Mouse (Mus musculus): ENCODE data around the gene Spata25. TPM values are rescaled to one million over a fixed set of nuclear protein-coding genes. Genes with fewer than 3 reads are reported as not detected.
"Not testable (repeated sequence)": the region's sequence is repeated elsewhere in the genome, so short reads cannot be mapped to it uniquely, and the experiment has no call there.

The Spata25 gene
- polyA plus RNA-seq (2016; fragmentation: Nextera tagmentation; extraction: Ambion mirVana), result not detected in 2 replicates

- Histone ChIP-seq H3K36me3 (replicated peaks) (peaks cover 39% of the 10 kb centered on the region), H3K27me3 (no peaks in the 10 kb centered on the region), H3K4me1 (peaks cover 19% of the 10 kb centered on the region), H3K4me2 (no peak within 1 kb of the TSS), H3K9ac (no peak within 1 kb of the TSS), H3K27ac (no peak within 1 kb of the TSS), H3K4me3 (replicated peaks) (no peak within 1 kb of the TSS), H3K9me3 (no peaks in the 10 kb centered on the region)
- WGBS, result 87% methylated on average over 6 of the region's 6 CpGs
- ATAC-seq (ENCODE audit: low FRiP score), result no peak
Observed at GRCm38 (mm10) chr2:164828437-164828836, at the start of gene Spata25. Gene Spata25, minus strand, starts transcription at chr2:164828537.

- peak overlapping the region; percentile 92 for H3K4me2 ChIP-seq
- not testable (repeated sequence) for ATAC-seq (ENCODE audit: low FRiP score); H3K36me3 ChIP-seq (replicated peaks); H3K27ac ChIP-seq; H3K9ac ChIP-seq; H3K9me3 ChIP-seq; H3K27me3 ChIP-seq
- WGBS, result 76% methylated on average over 11 of the region's 11 CpGs
- peak overlapping the region; percentile 92 for H3K4me3 ChIP-seq (replicated peaks)
- peaks cover 27% of the 10 kb centered on the region for H3K4me1 ChIP-seq
Observed at GRCm38 (mm10) chr2:164877376-164878215, 49.3 kb upstream of the Spata25 start.

- not testable (repeated sequence) for H3K9ac ChIP-seq
- WGBS, result 54% methylated on average over 2 of the region's 2 CpGs
Observed at GRCm38 (mm10) chr2:164875648-164876047, 47.3 kb upstream of the Spata25 start.

GRCm38 (mm10) chr2:164874239-164874769, 46.0 kb upstream of the Spata25 start:
- no peak for ATAC-seq (ENCODE audit: low FRiP score)
- Histone ChIP-seq H3K4me1 (peaks cover 13% of the 10 kb centered on the region), H3K36me3 (replicated peaks) (peaks cover 7% of the 10 kb centered on the region; the same call in 1 of the 2 replicates), H3K27me3 (no peaks in the 10 kb centered on the region), H3K4me3 (replicated peaks) (no peak overlapping the region), H3K9me3 (no peaks in the 10 kb centered on the region), H3K27ac (0 out of 2 replicates have a peak overlapping the region, but pooled peaks have one; percentile 1), H3K4me2 (no peak overlapping the region), H3K9ac (no peak overlapping the region)
- WGBS, result 43% methylated on average over 1 of the region's 1 CpGs

More at GRCm38 (mm10) chr2:164875648-164876047, 47.3 kb upstream of the Spata25 start:
- H3K27ac ChIP-seq; H3K9me3 ChIP-seq; H3K4me3 ChIP-seq (replicated peaks); H3K4me2 ChIP-seq; H3K36me3 ChIP-seq (replicated peaks); ATAC-seq (ENCODE audit: low FRiP score); H3K27me3 ChIP-seq: not testable (repeated sequence)
- peaks cover 19% of the 10 kb centered on the region for H3K4me1 ChIP-seq

- no peak overlapping the region for H3K9ac ChIP-seq
- no peak overlapping the region for H3K27ac ChIP-seq
- peaks cover 7% of the 10 kb centered on the region; the same call in 1 of the 2 replicates for H3K36me3 ChIP-seq (replicated peaks)
- H3K9me3 ChIP-seq, result no peaks in the 10 kb centered on the region
- no peak overlapping the region for H3K4me3 ChIP-seq (replicated peaks)
- WGBS, result 83% methylated on average over 3 of the region's 3 CpGs
- H3K4me2 ChIP-seq, result no peak overlapping the region
- ATAC-seq (ENCODE audit: low FRiP score), result no peak
- H3K4me1 ChIP-seq, result peaks cover 12% of the 10 kb centered on the region
- H3K27me3 ChIP-seq, result no peaks in the 10 kb centered on the region
Observed at GRCm38 (mm10) chr2:164873621-164874020, 45.3 kb upstream of the Spata25 start.

- no peak overlapping the region for H3K27ac ChIP-seq
- no peaks in the 10 kb centered on the region for H3K36me3 ChIP-seq (replicated peaks)
- H3K9ac ChIP-seq, result no peak overlapping the region
- ATAC-seq (ENCODE audit: low FRiP score), result no peak
- WGBS, result 52% methylated on average over 6 of the region's 6 CpGs
- no peaks in the 10 kb centered on the region for H3K9me3 ChIP-seq
- 0 out of 2 replicates have a peak, but pooled peaks cover 6% of the 10 kb centered on the region for H3K4me1 ChIP-seq
- no peaks in the 10 kb centered on the region for H3K27me3 ChIP-seq
- no peak overlapping the region for H3K4me3 ChIP-seq (replicated peaks)
- H3K4me2 ChIP-seq, result no peak overlapping the region
Observed at GRCm38 (mm10) chr2:164871602-164872303, 43.4 kb upstream of the Spata25 start.

- no peak for ATAC-seq (ENCODE audit: low FRiP score)
- Histone ChIP-seq H3K27me3 (no peaks in the 10 kb centered on the region), H3K36me3 (replicated peaks) (no peaks in the 10 kb centered on the region), H3K9me3 (no peaks in the 10 kb centered on the region), H3K27ac (no peak overlapping the region), H3K4me1 (no peaks in the 10 kb centered on the region), H3K9ac (no peak overlapping the region), H3K4me2 (no peak overlapping the region), H3K4me3 (replicated peaks) (no peak overlapping the region)
- WGBS, result 89% methylated on average over 7 of the region's 7 CpGs
Observed at GRCm38 (mm10) chr2:164868491-164868890, 40.2 kb upstream of the Spata25 start.

- H3K9me3 ChIP-seq, result no peaks in the 10 kb centered on the region
- ATAC-seq (ENCODE audit: low FRiP score), result no peak
- H3K36me3 ChIP-seq (replicated peaks), result no peaks in the 10 kb centered on the region
- no peak overlapping the region for H3K4me2 ChIP-seq
- no peak overlapping the region for H3K27ac ChIP-seq
- no peak overlapping the region for H3K4me3 ChIP-seq (replicated peaks)
- no peaks in the 10 kb centered on the region for H3K27me3 ChIP-seq
- H3K4me1 ChIP-seq, result no peaks in the 10 kb centered on the region
- WGBS, result 90% methylated on average over 7 of the region's 7 CpGs
- no peak overlapping the region for H3K9ac ChIP-seq
Observed at GRCm38 (mm10) chr2:164867566-164867965, 39.2 kb upstream of the Spata25 start.

- no peaks in the 10 kb centered on the region for H3K36me3 ChIP-seq (replicated peaks)
- H3K27ac ChIP-seq, result no peak overlapping the region
- H3K4me2 ChIP-seq, result no peak overlapping the region
- no peaks in the 10 kb centered on the region for H3K9me3 ChIP-seq
- 74% methylated on average over 16 of the region's 16 CpGs for WGBS
- 0 out of 2 replicates have a peak, but pooled peaks cover 2% of the 10 kb centered on the region for H3K27me3 ChIP-seq
- H3K4me1 ChIP-seq, result peaks cover 3% of the 10 kb centered on the region; the same call in 1 of the 2 replicates
- no peak overlapping the region for H3K4me3 ChIP-seq (replicated peaks)
- ATAC-seq (ENCODE audit: low FRiP score), result no peak
- H3K9ac ChIP-seq, result no peak overlapping the region
Observed at GRCm38 (mm10) chr2:164866741-164867551, 38.6 kb upstream of the Spata25 start.

- H3K4me3 ChIP-seq (replicated peaks), result no peak overlapping the region
- no peak overlapping the region for H3K9ac ChIP-seq
- peaks cover 16% of the 10 kb centered on the region for H3K27me3 ChIP-seq
- 83% methylated on average over 4 of the region's 4 CpGs for WGBS
- no peaks in the 10 kb centered on the region for H3K36me3 ChIP-seq (replicated peaks)
- no peak overlapping the region for H3K27ac ChIP-seq
- H3K4me2 ChIP-seq, result no peak overlapping the region
- no peak for ATAC-seq (ENCODE audit: low FRiP score)
- H3K4me1 ChIP-seq, result peaks cover 3% of the 10 kb centered on the region; the same call in 1 of the 2 replicates
- no peaks in the 10 kb centered on the region for H3K9me3 ChIP-seq
Observed at GRCm38 (mm10) chr2:164864593-164864992, 36.3 kb upstream of the Spata25 start.

- peaks cover 27% of the 10 kb centered on the region for H3K27me3 ChIP-seq
- not testable (repeated sequence) for H3K4me2 ChIP-seq; ATAC-seq (ENCODE audit: low FRiP score); H3K4me1 ChIP-seq; H3K9me3 ChIP-seq; H3K27ac ChIP-seq; H3K4me3 ChIP-seq (replicated peaks); H3K36me3 ChIP-seq (replicated peaks); H3K9ac ChIP-seq
- 94% methylated on average over 8 of the region's 9 CpGs for WGBS
Observed at GRCm38 (mm10) chr2:164863411-164863810, 35.1 kb upstream of the Spata25 start.

Measured in forebrain, embryonic 12.5 days (tissue).